Mouse (Mus musculus) CD4-positive naive resting alpha-beta T cell, adult 76 days (primary cell): Measurements from ENCODE around the gene Nr2f1. TPM values are rescaled to one million over a fixed set of nuclear protein-coding genes. Genes with fewer than 3 reads are reported as not detected.

ENCODE experiments used
- total RNA-seq: library from RNA; stranded (reverse); gene quantifications from one replicate; pipeline ENCODE4 v1.2.4, GENCODE M21; 2023

Gene Nr2f1
- not detected for total RNA-seq

DNA sequence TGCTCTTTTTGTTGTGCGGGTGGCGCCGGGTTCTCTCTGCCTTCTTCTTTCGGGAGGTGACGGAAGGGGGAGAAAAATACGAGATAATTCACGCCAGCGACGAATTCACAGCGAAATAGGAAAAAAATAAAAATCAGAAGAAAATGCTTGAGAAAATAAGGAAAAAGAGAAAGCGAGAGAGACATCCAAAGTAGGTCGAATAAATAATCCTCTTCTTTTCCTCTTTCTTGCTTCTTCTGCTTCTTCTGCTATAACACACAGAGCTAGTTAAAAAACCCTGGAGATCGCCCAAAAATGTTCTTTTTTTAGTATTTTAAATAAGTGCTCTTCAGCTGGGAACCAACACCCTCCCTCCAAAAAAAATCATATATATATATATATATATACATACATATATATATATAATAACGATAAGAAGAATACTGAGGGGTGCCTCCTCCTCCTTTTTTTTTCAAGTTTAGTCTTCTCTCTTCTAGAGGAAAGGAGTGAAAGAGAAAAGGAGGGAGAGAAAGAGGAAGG, at the start of gene Nr2f1:
Gene Nr2f1 (minus strand): TSS at position 116 of the 519 bp plus-strand sequence.

Other genes starting within 250 kb of the Nr2f1 start
- 12.0 TPM for gene Pou5f2, start 174.9 kb downstream of the Nr2f1 start, total RNA-seq